Mouse (Mus musculus): ENCODE measurements at regions not wholly inside any gene's neighbourhood (a gene's known extent, or its start where the extent isn't known, plus 50 kb on each side); places are given as distances from the start of the nearest gene placed in this dataset.
A peak's percentile ranks its signal among the peaks of the same experiment; 100 is the strongest.

DNA sequence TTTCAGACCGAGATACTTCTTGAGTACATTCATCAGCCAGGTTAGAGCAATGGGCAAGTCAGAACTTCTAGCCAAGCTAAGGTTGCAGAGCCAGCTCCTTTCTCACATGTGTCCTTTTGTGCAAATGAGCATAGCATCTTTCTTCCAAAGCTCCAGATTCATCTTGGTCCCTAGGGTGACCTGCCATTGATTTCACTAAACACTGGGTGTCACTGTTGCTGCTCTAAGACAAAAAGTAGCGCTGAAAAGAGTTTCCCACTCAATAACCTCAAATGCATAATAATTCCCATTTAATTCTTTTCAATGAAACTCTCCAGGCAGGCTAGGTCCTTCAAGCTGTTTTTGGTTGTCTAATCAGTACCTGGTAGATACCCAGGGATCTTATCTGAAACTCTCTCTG lies 688.6 kb upstream of the BB014433 start:
- H3K4me2 ChIP-seq (replicated peaks), result no peak overlapping the region
- ATAC-seq (ENCODE audit: low FRiP score) (no peak), DNase-seq (ENCODE audit: low spot score) (peak; percentile 52)
- no peak overlapping the region for H3K27ac ChIP-seq
- no peak overlapping the region for H3K9ac ChIP-seq
- H3K4me1 ChIP-seq (replicated peaks; ENCODE audit: control insufficient read depth, insufficient read depth, low read length), result no peaks in the 10 kb centered on the region
- H3K27me3 ChIP-seq (ENCODE audit: control insufficient read depth, insufficient read depth, low read length), result no peaks in the 10 kb centered on the region
- no peak overlapping the region for H3K4me3 ChIP-seq (replicated peaks; ENCODE audit: low read length)
- H3K9me3 ChIP-seq (ENCODE audit: control insufficient read depth, low read length), result no peaks in the 10 kb centered on the region
- WGBS, result 53% methylated on average over 2 of the region's 2 CpGs
- no peaks in the 10 kb centered on the region for H3K36me3 ChIP-seq (replicated peaks; ENCODE audit: control insufficient read depth, insufficient read depth)

GRCm38 (mm10) chr8:15731324-15731723 lies 685.4 kb upstream of the BB014433 start:
- WGBS, result 86% methylated on average over 2 of the region's 2 CpGs
- DNase-seq (ENCODE audit: low spot score) (no peak), ATAC-seq (ENCODE audit: low FRiP score) (no peak)
- Histone ChIP-seq H3K27me3 (ENCODE audit: control insufficient read depth, insufficient read depth, low read length) (no peaks in the 10 kb centered on the region), H3K27ac (no peak overlapping the region), H3K9me3 (ENCODE audit: control insufficient read depth, low read length) (no peaks in the 10 kb centered on the region), H3K9ac (no peak overlapping the region), H3K36me3 (replicated peaks; ENCODE audit: control insufficient read depth, insufficient read depth) (no peaks in the 10 kb centered on the region), H3K4me3 (replicated peaks; ENCODE audit: low read length) (no peak overlapping the region), H3K4me1 (replicated peaks; ENCODE audit: control insufficient read depth, insufficient read depth, low read length) (no peaks in the 10 kb centered on the region), H3K4me2 (replicated peaks) (no peak overlapping the region)

GRCm38 (mm10) chr8:15729075-15729474 lies 683.2 kb upstream of the BB014433 start:
- WGBS, result 21% methylated on average over 1 of the region's 1 CpGs
- no peak for ATAC-seq (ENCODE audit: low FRiP score)

DNA sequence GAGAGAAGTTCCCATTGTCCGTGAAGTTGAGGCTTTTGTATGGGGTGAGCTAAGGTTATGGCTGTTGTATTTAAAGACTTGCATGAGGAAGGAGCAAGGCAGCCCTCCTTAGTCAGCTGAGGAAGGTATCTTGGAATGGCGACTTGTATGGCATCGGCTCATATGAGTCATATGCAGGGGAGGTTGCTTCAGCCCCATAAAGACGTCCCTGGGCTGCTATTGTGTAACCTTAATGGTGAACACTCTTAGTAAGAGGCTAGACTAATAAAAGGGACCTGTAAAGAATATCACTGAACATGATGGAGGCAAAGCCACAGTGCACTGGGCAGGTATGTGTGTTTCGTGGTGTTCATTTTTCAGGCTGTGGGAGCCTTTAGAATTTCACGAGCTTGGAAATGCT lies 680.4 kb upstream of the BB014433 start:
- 90% methylated on average over 6 of the region's 6 CpGs for WGBS

More at GRCm38 (mm10) chr8:15729075-15729474, 683.2 kb upstream of the BB014433 start:
- Histone ChIP-seq H3K9me3 (ENCODE audit: control insufficient read depth, low read length) (no peaks in the 10 kb centered on the region), H3K4me3 (replicated peaks; ENCODE audit: low read length) (no peak overlapping the region), H3K27me3 (ENCODE audit: control insufficient read depth, insufficient read depth, low read length) (no peaks in the 10 kb centered on the region), H3K36me3 (replicated peaks; ENCODE audit: control insufficient read depth, insufficient read depth) (no peaks in the 10 kb centered on the region), H3K4me2 (replicated peaks) (no peak overlapping the region), H3K4me1 (replicated peaks; ENCODE audit: control insufficient read depth, insufficient read depth, low read length) (no peaks in the 10 kb centered on the region), H3K27ac (no peak overlapping the region), H3K9ac (no peak overlapping the region)
- peak; percentile 73 for DNase-seq (ENCODE audit: low spot score)

More for the DNA sequence above, 680.4 kb upstream of the BB014433 start:
- DNase-seq (ENCODE audit: low spot score) (no peak), ATAC-seq (ENCODE audit: low FRiP score) (no peak)
- H3K4me3 ChIP-seq (replicated peaks; ENCODE audit: low read length), result no peak overlapping the region
- no peaks in the 10 kb centered on the region for H3K27me3 ChIP-seq (ENCODE audit: control insufficient read depth, insufficient read depth, low read length)
- H3K9me3 ChIP-seq (ENCODE audit: control insufficient read depth, low read length), result no peaks in the 10 kb centered on the region
- H3K9ac ChIP-seq, result no peak overlapping the region
- H3K27ac ChIP-seq, result no peak overlapping the region
- no peaks in the 10 kb centered on the region for H3K36me3 ChIP-seq (replicated peaks; ENCODE audit: control insufficient read depth, insufficient read depth)
- H3K4me1 ChIP-seq (replicated peaks; ENCODE audit: control insufficient read depth, insufficient read depth, low read length), result no peaks in the 10 kb centered on the region
- H3K4me2 ChIP-seq (replicated peaks), result no peak overlapping the region

All from hindbrain, embryonic 14.5 days (tissue).